8 mouse cellular contexts compared by ENCODE assay signal in the genomic region with DNA sequence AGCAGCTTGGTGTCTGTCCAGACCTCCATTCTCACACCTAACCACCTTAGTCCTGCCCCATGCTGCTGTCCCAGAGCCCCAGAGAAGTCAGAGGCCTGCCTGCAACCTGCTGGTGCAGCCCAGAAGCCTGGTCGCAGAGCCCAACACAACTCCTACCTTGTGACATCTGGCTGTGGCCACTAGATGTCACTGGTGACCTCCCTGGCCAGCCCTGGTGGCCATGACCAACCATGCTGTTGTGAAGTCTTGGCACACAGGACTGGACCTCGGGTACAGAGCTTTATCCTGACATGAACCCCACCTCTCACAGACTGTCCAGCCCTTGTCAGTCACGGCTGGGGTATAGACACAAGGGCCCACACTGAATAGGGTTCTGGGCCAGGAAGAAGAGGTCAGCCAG. TPM values are rescaled to one million over a fixed set of nuclear protein-coding genes. Genes with fewer than 3 reads are reported as not detected.
DNase-seq lines count a peak whose midpoint lies in the region; ATAC-seq lines count a peak whose summit lies in the region.

No protein-coding gene starts in this region.

- peak; percentile 13 to 41 for DNase-seq in urinary bladder, adult 18-20 months (ENCODE audit: low spot score in 2 of 2)
- DNase-seq in urinary bladder, postnatal 10 days (ENCODE audit: low spot score) = no peak
- peak; percentile 57 for DNase-seq in embryo, embryonic 11.5 days (ENCODE audit: low read depth, low spot score)
- DNase-seq in gastrocnemius, postnatal 4 days (ENCODE audit: low spot score in 2 of 2) = peak; percentile 41 to 78
- DNase-seq in left cerebral cortex, postnatal 4 days = peak; percentile 75
- DNase-seq in spleen, postnatal 4 days (ENCODE audit: low spot score in 2 of 2) = peak; percentile 20 to 69

- 12% methylated on average over 3 of the region's 3 CpGs for WGBS in intestine, embryonic 15.5 days
- 15% methylated on average over 3 of the region's 3 CpGs for WGBS in midbrain, embryonic 12.5 days

- H3K4me1 ChIP-seq in intestine, embryonic 15.5 days (replicated peaks) = no peaks in the 10 kb centered on the region
- H3K4me1 ChIP-seq in midbrain, embryonic 12.5 days = no peaks in the 10 kb centered on the region; the same call in 1 of the 2 replicates

- H3K4me3 ChIP-seq in intestine, embryonic 15.5 days (replicated peaks) = no peak overlapping the region
- H3K4me3 ChIP-seq in midbrain, embryonic 12.5 days = no peak overlapping the region

- H3K9me3 ChIP-seq in intestine, embryonic 15.5 days = no peaks in the 10 kb centered on the region
- H3K9me3 ChIP-seq in midbrain, embryonic 12.5 days = no peaks in the 10 kb centered on the region

- ATAC-seq in intestine, embryonic 15.5 days = peak; percentile 85
- ATAC-seq in midbrain, embryonic 12.5 days (ENCODE audit: low FRiP score, low read depth) = peak; percentile 41; the same call in 1 of the 2 replicates

- intact Hi-C loops in left cerebral cortex, postnatal 4 days (cut with DNase I) = no loop called here

- H3K27me3 ChIP-seq in intestine, embryonic 15.5 days (replicated peaks) = peaks cover 9% of the 10 kb centered on the region; the same call in 1 of the 2 replicates
- H3K27me3 ChIP-seq in midbrain, embryonic 12.5 days = 0 out of 2 replicates have a peak, but pooled peaks cover 3% of the 10 kb centered on the region

- no peaks in the 10 kb centered on the region for H3K36me3 ChIP-seq in intestine, embryonic 15.5 days
- no peaks in the 10 kb centered on the region for H3K36me3 ChIP-seq in midbrain, embryonic 12.5 days

- H3K9ac ChIP-seq in intestine, embryonic 15.5 days = no peak overlapping the region
- H3K9ac ChIP-seq in midbrain, embryonic 12.5 days (replicated peaks) = no peak overlapping the region

- H3K27ac ChIP-seq in intestine, embryonic 15.5 days = no peak overlapping the region
- no peak overlapping the region for H3K27ac ChIP-seq in midbrain, embryonic 12.5 days (replicated peaks)

- no peak overlapping the region for H3K4me2 ChIP-seq in intestine, embryonic 15.5 days (replicated peaks)
- no peak overlapping the region for H3K4me2 ChIP-seq in midbrain, embryonic 12.5 days (replicated peaks)

RNA-seq across cellular contexts. Expression of a gene that starts 4.3 kb away (rescaled TPM):
- total RNA-seq in gastrocnemius, postnatal 4 days (2021) = not detected
- not detected in 2 replicates for polyA plus RNA-seq in intestine, embryonic 15.5 days (2015; fragmentation: Nextera tagmentation; extraction: Ambion mirVana)
- total RNA-seq in left cerebral cortex, postnatal 4 days (2021) = under 1 TPM in 1 of 2 experiments, not detected in 1; 0.58 TPM
- not detected in 2 replicates for polyA plus RNA-seq in midbrain, embryonic 12.5 days (2016; fragmentation: Nextera tagmentation; extraction: Ambion mirVana)

RNA-seq across cellular contexts. Expression of a gene that starts 35.6 kb away (rescaled TPM):
- total RNA-seq in gastrocnemius, postnatal 4 days (2021) = not detected
- 0.13 TPM in 1 of 2 replicates, not detected in the other for polyA plus RNA-seq in intestine, embryonic 15.5 days (2015; fragmentation: Nextera tagmentation; extraction: Ambion mirVana)
- 1 to 10 TPM; 1.7 to 1.9 TPM for total RNA-seq in left cerebral cortex, postnatal 4 days (2021)
- 3.3 and 4.5 TPM in 2 replicates for polyA plus RNA-seq in midbrain, embryonic 12.5 days (2016; fragmentation: Nextera tagmentation; extraction: Ambion mirVana)

RNA-seq across cellular contexts. Expression of a gene that starts 41.4 kb away (rescaled TPM):
- total RNA-seq in gastrocnemius, postnatal 4 days (2021) = 1 to 10 TPM; 1.2 to 1.4 TPM
- polyA plus RNA-seq in intestine, embryonic 15.5 days (2015; fragmentation: Nextera tagmentation; extraction: Ambion mirVana) = 1.0 and 2.6 TPM in 2 replicates
- total RNA-seq in left cerebral cortex, postnatal 4 days (2021) = 100 to 1,000 TPM; 152 to 153 TPM
- 4.2 and 4.5 TPM in 2 replicates for polyA plus RNA-seq in midbrain, embryonic 12.5 days (2016; fragmentation: Nextera tagmentation; extraction: Ambion mirVana)

Comparison
In these comparisons a context has a peak if more than half of its experiments do, and no peak if none do; other contexts are left out.
1. RNA of a gene that starts 41.4 kb away (total RNA-seq): 152 to 153 TPM in left cerebral cortex, postnatal 4 days; 1.2 to 1.4 TPM in gastrocnemius, postnatal 4 days; every median in the first group is over 10 times any median in the second.